Mouse (Mus musculus) C3H10T1/2 (cell line): ENCODE results near the gene Gm17174. TPM values are rescaled to one million over a fixed set of nuclear protein-coding genes. Genes with fewer than 3 reads are reported as not detected.

Experiments
- polyA plus RNA-seq, 2 experiments: library from polyadenylated mRNA; unstranded; fragments of >200 nt; fragmentation: generic; extraction: Trizol; gene quantifications; one replicate each; pipeline ENCODE4 v1.2.1; 2012; ENCODE audit warnings: missing spikeins in 2 of 2

Gm17174 gene
- not detected for polyA plus RNA-seq

DNA sequence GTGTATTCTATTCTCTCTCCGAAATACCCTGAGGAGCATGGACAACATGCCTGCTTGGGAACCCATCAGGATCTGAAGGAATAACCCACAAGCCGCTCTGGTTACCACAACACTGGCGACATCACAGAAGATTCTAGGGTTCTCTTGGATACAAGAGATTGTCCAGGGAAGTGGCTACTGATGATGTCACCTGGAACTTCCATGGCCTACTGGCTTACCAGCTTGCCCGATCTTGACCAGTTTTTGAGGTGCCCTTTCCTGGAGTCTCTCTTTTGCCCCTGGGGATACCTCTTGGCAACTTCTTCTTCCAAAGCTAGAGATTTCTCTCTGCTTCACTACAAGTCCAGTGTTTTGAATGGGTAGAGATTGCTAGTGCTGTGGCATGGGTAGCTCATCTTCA is at the start of gene Gm17174:
Gene Gm17174, minus strand, starts transcription at position 101 of the 400 bp plus-strand sequence.

DNA sequence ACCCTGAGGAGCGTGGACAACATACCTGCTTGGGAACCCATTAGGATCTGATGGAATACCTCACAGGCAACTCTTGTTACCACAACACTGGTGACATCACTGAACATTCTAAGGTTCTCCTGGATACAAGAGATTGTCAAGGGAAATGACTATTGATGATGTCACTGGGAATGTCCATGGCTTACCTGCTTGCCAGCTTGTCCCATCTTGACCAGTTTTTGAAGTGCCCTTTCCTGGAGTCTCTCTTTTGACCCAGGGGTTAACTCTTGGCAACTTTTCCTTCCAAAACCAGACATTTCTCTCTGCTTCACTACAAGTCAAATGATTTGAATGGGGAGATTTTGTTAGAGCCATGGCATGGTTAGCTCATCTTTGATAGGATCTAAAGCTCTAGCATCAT is 43.6 kb upstream of the Gm17174 start, which contains the start of gene Gm4181:
Gene Gm4181, minus strand, starts transcription at position 101 of the 400 bp plus-strand sequence.

DNA sequence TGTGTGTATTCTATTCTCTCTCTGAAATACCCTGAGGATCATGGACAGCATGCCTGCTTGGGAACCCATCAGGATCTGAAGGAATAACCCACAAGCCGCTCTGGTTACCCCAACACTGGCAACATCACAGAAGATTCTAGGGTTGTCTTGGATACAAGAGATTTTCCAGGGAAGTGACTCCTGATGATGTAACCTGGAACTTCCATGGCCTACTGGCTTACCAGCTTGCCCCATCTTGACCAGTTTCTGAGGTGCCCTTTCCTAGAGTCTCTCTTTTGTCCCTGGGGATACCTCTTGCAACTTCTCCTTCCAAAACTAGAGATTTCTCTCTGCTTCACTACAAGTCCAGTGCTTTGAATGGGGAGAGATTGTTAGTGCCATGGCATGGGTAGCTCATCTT is 19.3 kb upstream of the Gm17174 start, which contains the start of gene Gm17078:
Gene Gm17078, minus strand, starts transcription at position 101 of the 400 bp plus-strand sequence.

DNA sequence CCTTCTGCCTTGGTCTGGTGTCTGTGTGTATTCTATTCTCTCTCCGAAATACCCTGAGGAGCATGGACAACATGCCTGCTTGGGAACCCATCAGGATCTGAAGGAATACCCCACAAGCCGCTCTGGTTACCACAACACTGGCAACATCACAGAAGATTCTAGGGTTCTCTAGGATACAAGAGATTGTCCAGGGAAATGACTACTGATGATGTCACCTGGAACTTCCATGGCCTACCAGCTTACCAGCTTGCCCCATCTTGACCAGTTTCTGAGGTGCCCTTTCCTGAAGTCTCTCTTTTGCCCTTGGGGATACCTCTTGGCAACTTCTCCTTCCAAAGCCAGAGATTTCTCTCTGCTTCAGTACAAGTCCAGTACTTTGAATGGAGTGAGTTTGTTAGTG is 18.0 kb downstream of the Gm17174 start, which contains the start of gene Gm17175:
Gene Gm17175, minus strand, starts transcription at position 101 of the 400 bp plus-strand sequence.

DNA sequence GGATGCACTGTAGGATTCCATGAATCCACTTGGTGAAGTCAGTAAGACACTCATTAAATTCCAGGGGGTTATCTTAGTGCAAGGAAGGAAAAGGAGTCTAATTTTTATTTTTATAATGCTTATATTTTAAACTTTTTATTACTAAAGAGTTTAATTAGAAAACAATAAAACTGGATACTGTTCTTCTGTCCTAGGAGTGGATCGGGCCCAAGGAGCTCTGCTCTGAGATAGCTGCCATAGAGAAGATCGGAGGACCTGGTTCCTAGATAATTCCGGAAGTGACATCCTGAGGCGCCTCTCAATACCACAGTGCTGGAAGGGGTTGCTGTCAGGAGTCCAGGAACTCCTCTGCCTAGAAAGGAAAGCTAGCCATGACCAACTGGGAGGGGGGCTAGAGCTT is 39.4 kb downstream of the Gm17174 start, which contains the start of gene Gm5622:
Gene Gm5622, plus strand, starts transcription at position 301 of the 400 bp plus-strand sequence.

Other genes with a start within 250 kb of the Gm17174 start
- not detected for gene Gm7247, start 230.4 kb downstream of the Gm17174 start, polyA plus RNA-seq
- not detected for gene Vmn2r88, start 181.3 kb downstream of the Gm17174 start, polyA plus RNA-seq
- gene Vmn2r89, start 140.3 kb downstream of the Gm17174 start, polyA plus RNA-seq: not detected
- gene Gm5622, start 39.3 kb downstream of the Gm17174 start, polyA plus RNA-seq: not detected
- not detected for gene Gm17175, start 18.1 kb downstream of the Gm17174 start, polyA plus RNA-seq
- not detected for gene Gm17078, start 19.2 kb upstream of the Gm17174 start, polyA plus RNA-seq
- gene Gm4181, start 43.5 kb upstream of the Gm17174 start, polyA plus RNA-seq: not detected
- gene Gm17079, start 103.3 kb upstream of the Gm17174 start, polyA plus RNA-seq: not detected
- gene Gm5800, start 125.0 kb upstream of the Gm17174 start, polyA plus RNA-seq: not detected
- not detected for gene Ang4, start 181.5 kb upstream of the Gm17174 start, polyA plus RNA-seq
- not detected for gene AY358078, start 207.9 kb upstream of the Gm17174 start, polyA plus RNA-seq